17 mouse cellular contexts compared by ENCODE assay signal in the genomic region with DNA sequence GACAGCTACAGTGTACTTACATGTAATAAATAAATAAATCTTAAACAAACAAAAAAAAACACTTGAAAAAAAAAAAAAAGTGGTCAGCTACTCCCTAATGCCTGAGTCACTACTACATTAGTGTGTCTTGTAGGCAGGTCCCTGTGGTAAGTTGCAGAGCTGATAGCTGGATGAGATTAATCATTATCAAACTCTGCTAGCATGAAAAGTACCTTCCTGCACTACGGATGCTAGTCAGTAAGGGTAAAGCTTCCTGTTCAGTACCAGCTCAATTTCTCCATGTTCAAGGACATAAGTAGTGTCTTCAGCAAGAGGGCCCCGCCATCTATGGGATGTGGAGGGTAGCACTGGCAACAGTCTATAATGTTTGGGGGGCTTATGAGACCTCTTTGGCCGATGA.
"Had no signal": no experiment of that assay in that cellular context is flagged by ENCODE, and none has a peak within 500 bp of the region (broad histone marks: within the 10 kb centered on the region; RNA-seq: fewer than 3 reads in every experiment).

No protein-coding gene starts in this region.

- H3K4me2 ChIP-seq: liver, embryonic 11.5 days; lung, embryonic 14.5 days; midbrain, embryonic 13.5 days; neural tube, embryonic 13.5 days had no signal

- DNase-seq: kidney, adult 18-20 months; kidney, postnatal 10 days; kidney, postnatal 36 days; layer of hippocampus, postnatal 36 days; liver, postnatal 0 days; lung, embryonic 14.5 days; right cerebral cortex, postnatal 4 days; thymus, postnatal 25 days had no signal

- ATAC-seq: inflammation-experienced regulatory T-cells, adult 6 months; liver, postnatal 0 days; lung, postnatal 0 days; midbrain, embryonic 13.5 days had no signal

- H3K4me1 ChIP-seq: midbrain, embryonic 13.5 days; neural tube, embryonic 13.5 days had no signal

- H3K9me3 ChIP-seq: neural tube, embryonic 13.5 days had no signal

- H3K27me3 ChIP-seq: midbrain, embryonic 13.5 days; neural tube, embryonic 13.5 days had no signal

- H3K4me3 ChIP-seq: left cerebral cortex, adult 2 months; midbrain, embryonic 13.5 days; myocyte; neural tube, embryonic 13.5 days had no signal

- H3K9ac ChIP-seq: liver, embryonic 14.5 days; liver, postnatal 0 days; lung, embryonic 14.5 days; midbrain, embryonic 13.5 days; neural tube, embryonic 13.5 days had no signal

- H3K27ac ChIP-seq: left cerebral cortex, adult 2 months; liver, embryonic 14.5 days; macrophage; midbrain, embryonic 13.5 days; neural tube, embryonic 13.5 days had no signal
